Mouse (Mus musculus) cortical plate, adult 2 months (tissue): ENCODE data around the gene Ccl25. TPM values are rescaled to one million over a fixed set of nuclear protein-coding genes. Genes with fewer than 3 reads are reported as not detected.
A peak's percentile ranks its signal among the peaks of the same experiment; 100 is the strongest.

Experiments used
- H3K27ac ChIP-seq: fragments of 200-500 bp; 2 replicates; pipeline ENCODE4 v1.5.1; 2012; ENCODE audit warnings: low read length, control low read depth, inconsistent platforms; ENCODE audit not compliant: insufficient read depth
- H3K4me1 ChIP-seq: fragments of 200-500 bp; 2 replicates; pipeline ENCODE4 v1.6.1; 2011; ENCODE audit warnings: low read length; ENCODE audit not compliant: control insufficient read depth, insufficient read depth
- H3K4me3 ChIP-seq: fragments of 200-500 bp; 2 replicates; pipeline ENCODE4 v1.5.1; 2011; ENCODE audit warnings: mild to moderate bottlenecking, low read length, control low read depth; ENCODE audit not compliant: insufficient read depth
- CTCF ChIP-seq: fragments of 200-500 bp; IDR thresholded peaks from 2 replicates; pipeline ENCODE4 v1.5.1; 2011; ENCODE audit warnings: mild to moderate bottlenecking, control low read depth, low read length; ENCODE audit not compliant: insufficient read depth; ENCODE audit errors: extremely low read depth
- POLR2A ChIP-seq: fragments of 200-500 bp; IDR thresholded peaks from 2 replicates; pipeline ENCODE4 v1.6.1; 2011; ENCODE audit warnings: mild to moderate bottlenecking, low read length, control low read depth; ENCODE audit not compliant: insufficient read depth; ENCODE audit errors: extremely low read depth
- polyA plus RNA-seq: library from polyadenylated mRNA; depleted of rRNA; stranded (reverse); fragments of >200 nt; gene quantifications from 2 replicates; pipeline ENCODE4 v1.2.3, GENCODE M21; 2012; rRNA removed

The Ccl25 gene
- 16.1 and 16.4 TPM in 2 replicates for polyA plus RNA-seq

GRCm38 (mm10) chr8:4324983-4325750 lies at the start of gene Ccl25, which contains the start of gene Elavl1:
Ccl25 (plus strand) TSS chr8:4325210.
Elavl1 (minus strand) TSS chr8:4325413.
- H3K4me3 ChIP-seq, result peak within 1 kb of the TSS; percentile 98
- peaks cover 5% of the 10 kb centered on the region; the same call in 1 of the 2 replicates for H3K4me1 ChIP-seq
- peak within 1 kb of the TSS; percentile 85 for H3K27ac ChIP-seq
- TF ChIP-seq POLR2A, result peak; percentile 57
- TF ChIP-seq CTCF, result no peak

GRCm38 (mm10) chr8:4275275-4276110 lies 49.5 kb upstream of the Ccl25 start, which contains the start of gene Timm44:
Timm44 (minus strand) TSS chr8:4275913.
- Histone ChIP-seq H3K4me3 (peak within 1 kb of the TSS; percentile 43), H3K4me1 (peaks cover 2% of the 10 kb centered on the region; the same call in 1 of the 2 replicates), H3K27ac (0 out of 2 replicates have a peak within 1 kb of the TSS, but pooled peaks have one; percentile 16)
- peak; percentile 78 for TF ChIP-seq POLR2A
- TF ChIP-seq CTCF, result no peak

GRCm38 (mm10) chr8:4276111-4276465 lies 48.9 kb upstream of the Ccl25 start:
- peaks cover 2% of the 10 kb centered on the region; the same call in 1 of the 2 replicates for H3K4me1 ChIP-seq
- peak overlapping the region; percentile 43 for H3K4me3 ChIP-seq
- 0 out of 2 replicates have a peak overlapping the region, but pooled peaks have one; percentile 16 for H3K27ac ChIP-seq
- no peak for TF ChIP-seq CTCF
- 0 out of 2 replicates have a peak, but pooled peaks have one; percentile 5 for TF ChIP-seq POLR2A

- Histone ChIP-seq H3K4me3 (no peak overlapping the region), H3K4me1 (no peaks in the 10 kb centered on the region), H3K27ac (no peak overlapping the region)
- TF ChIP-seq CTCF, result no peak
- TF ChIP-seq POLR2A, result no peak
These were observed 32.3 kb upstream of the Ccl25 start for GRCm38 (mm10) chr8:4292738-4293137.

DNA sequence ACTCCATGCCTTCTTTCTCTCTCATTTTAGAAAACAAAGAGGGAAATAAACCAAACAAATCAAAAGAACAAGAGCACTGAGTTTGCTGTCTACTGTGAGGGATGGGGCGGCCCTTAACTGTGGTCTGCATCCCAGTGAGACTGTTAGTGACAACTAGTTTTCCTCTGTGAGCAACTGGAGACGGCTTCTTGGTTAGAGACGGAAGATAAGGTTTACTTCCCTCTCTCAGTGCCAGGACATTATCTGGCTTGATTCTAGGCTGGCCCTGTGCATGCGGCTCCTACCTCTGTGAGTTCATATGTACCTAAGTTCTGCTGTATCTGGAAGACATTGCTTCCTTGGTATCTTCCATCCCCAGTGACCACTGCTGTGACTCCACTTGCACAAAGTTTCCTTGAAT lies 27.2 kb upstream of the Ccl25 start:
- no peak overlapping the region for H3K4me3 ChIP-seq
- no peaks in the 10 kb centered on the region for H3K4me1 ChIP-seq
- no peak overlapping the region for H3K27ac ChIP-seq
- TF ChIP-seq POLR2A, result no peak
- no peak for TF ChIP-seq CTCF

DNA sequence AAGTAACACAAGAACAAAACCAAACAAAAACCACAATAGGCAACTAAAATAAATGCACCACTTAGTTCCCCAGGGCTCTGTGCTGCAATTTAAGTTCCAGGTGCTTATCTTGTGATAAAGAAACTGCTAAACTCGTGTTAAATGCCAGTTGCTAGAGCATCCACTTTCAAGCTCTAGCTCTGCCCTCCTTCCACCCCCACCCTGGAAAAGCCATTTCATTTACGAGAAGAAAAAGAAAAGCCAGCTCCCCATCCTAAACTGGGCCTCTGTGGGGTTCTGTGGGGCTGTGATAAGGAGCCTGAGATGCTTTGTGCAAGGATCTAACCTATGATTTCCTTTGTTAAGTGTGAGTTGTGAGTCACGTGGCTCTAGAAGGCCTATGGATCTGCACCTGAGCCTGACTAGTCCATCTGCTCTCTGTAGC lies 20.9 kb upstream of the Ccl25 start:
- TF ChIP-seq CTCF (no peak), POLR2A (no peak)
- H3K4me3 ChIP-seq, result no peak overlapping the region
- no peak overlapping the region for H3K27ac ChIP-seq
- no peaks in the 10 kb centered on the region for H3K4me1 ChIP-seq

DNA sequence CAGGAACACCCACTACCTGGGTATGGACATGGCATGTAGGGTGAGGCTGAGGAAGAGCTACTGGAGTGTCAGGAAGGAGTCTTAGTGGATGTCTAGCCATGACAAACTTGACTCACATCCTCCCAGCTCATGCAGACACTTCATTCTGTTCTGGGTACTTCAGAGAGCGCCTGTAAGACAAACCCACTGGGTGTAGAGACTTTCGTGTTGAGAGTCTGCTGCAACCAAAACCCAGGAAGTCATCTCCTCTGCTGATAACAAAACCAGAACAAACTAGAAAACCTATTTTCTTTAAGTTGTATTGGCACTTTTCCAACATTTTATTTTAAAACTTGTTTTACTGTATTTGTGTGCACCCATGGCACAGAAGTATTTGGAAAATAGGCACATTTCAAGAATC lies 19.2 kb upstream of the Ccl25 start:
- Histone ChIP-seq H3K4me1 (no peaks in the 10 kb centered on the region), H3K27ac (no peak overlapping the region), H3K4me3 (no peak overlapping the region)
- TF ChIP-seq CTCF, result no peak
- no peak for TF ChIP-seq POLR2A

- H3K4me1 ChIP-seq, result peaks cover 1% of the 10 kb centered on the region; the same call in 1 of the 2 replicates
- TF ChIP-seq CTCF (no peak), POLR2A (no peak)
- no peak overlapping the region for H3K27ac ChIP-seq
- H3K4me3 ChIP-seq, result no peak overlapping the region
These were observed 12.9 kb upstream of the Ccl25 start for GRCm38 (mm10) chr8:4312104-4312503.
